Mouse (Mus musculus): ENCODE measurements around the gene Lbx2.
A peak's percentile ranks its signal among the peaks of the same experiment; 100 is the strongest.

Lbx2 gene

DNA sequence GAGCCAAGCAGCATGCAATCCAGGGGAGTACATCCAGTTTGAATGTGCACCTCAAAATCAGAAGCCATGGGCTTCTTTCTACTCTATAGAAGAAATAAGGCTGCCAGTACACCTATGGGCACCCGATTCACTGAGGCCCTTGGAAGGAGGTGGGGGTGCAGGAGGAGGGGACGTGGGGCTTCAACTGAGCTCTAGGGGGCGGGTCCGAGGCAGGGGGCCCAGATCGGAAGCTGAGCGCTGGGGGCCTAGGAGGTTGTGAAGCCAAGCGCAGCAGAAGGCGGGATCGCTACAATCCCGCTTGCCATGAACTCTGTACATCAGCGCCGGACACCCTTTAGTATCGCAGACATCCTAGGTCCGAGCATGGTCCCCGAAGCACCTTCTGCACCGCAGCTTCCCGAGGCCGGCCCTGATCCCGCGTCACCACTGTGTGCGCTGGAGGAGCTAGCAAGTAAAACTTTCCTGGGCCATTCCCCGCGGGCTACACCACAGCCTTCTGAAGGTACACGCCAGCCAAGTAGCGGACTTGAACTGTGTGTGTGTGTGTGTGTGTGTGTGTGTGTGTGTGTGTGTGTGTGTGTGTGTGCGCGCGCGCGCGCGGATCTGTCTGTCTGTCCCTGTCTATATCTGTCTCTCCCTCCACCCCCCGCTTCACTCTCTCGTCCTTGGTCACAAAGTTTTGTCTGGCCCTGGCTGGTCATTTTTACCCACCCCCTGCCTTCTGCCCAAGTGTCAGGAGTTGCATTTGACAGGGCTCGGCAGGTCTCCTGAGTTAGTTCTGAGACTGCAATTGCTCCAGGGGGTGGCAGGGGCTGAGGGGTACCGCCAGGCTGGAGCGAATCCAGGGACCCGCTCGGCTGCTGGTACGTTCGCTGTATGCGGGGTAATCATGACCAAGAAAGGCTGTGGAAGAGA lies at the start of gene Lbx2:
TSS of gene Lbx2 (plus strand) at position 247 of the 915 bp plus-strand sequence.
- H3K4me1 ChIP-seq (replicated peaks; ENCODE audit: low read depth, low read length) = peaks cover 30% of the 10 kb centered on the region
- H3K9me3 ChIP-seq (ENCODE audit: low read length) = no peaks in the 10 kb centered on the region

DNA sequence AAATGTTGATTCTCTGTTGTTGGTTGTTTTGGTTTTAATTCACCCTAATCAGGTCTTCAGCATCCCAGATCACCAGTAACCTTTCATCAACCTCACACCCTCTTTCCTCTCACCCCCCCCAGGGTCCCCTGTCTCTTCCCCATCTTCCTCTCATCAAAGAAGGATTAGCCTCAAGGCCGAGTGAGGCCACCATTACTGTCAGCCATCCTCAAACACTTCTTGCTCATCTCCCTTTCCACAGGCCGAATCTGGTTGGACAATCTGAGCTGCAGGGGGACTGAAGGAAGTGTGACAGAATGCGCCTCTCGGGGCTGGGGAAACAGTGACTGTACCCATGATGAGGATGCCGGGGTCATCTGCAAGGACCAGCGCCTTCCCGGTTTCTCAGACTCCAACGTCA lies 49.0 kb upstream of the Lbx2 start:
- no peaks in the 10 kb centered on the region for H3K9me3 ChIP-seq (ENCODE audit: low read length)
- no peak overlapping the region for H3K4me3 ChIP-seq (replicated peaks; ENCODE audit: low read length)
- H3K4me1 ChIP-seq (replicated peaks; ENCODE audit: low read depth, low read length) = peaks cover 30% of the 10 kb centered on the region
- TF ChIP-seq POU5F1 (IDR thresholded peaks at IDR 0.05; ENCODE audit: borderline replicate concordance, low read length) = no peak
- no peak for TF ChIP-seq NANOG (IDR thresholded peaks at IDR 0.05; ENCODE audit: borderline replicate concordance, low read length)
- TF ChIP-seq CTCF (conservative IDR thresholded peaks at IDR 0.05; ENCODE audit: low read length) = no peak
- peaks cover 64% of the 10 kb centered on the region for H3K27me3 ChIP-seq (ENCODE audit: insufficient read depth, low read length)
- no peaks in the 10 kb centered on the region for H3K36me3 ChIP-seq (ENCODE audit: insufficient read depth, low read length)

More for the DNA sequence above, at the start of gene Lbx2:
- TF ChIP-seq NANOG (IDR thresholded peaks at IDR 0.05; ENCODE audit: borderline replicate concordance, low read length) (no peak), CTCF (conservative IDR thresholded peaks at IDR 0.05; ENCODE audit: low read length) (no peak), POU5F1 (IDR thresholded peaks at IDR 0.05; ENCODE audit: borderline replicate concordance, low read length) (no peak)
- Histone ChIP-seq H3K36me3 (ENCODE audit: insufficient read depth, low read length) (peaks cover 13% of the 10 kb centered on the region), H3K4me3 (replicated peaks; ENCODE audit: low read length) (peak within 1 kb of the TSS; percentile 62), H3K27me3 (ENCODE audit: insufficient read depth, low read length) (peaks cover 82% of the 10 kb centered on the region)

DNA sequence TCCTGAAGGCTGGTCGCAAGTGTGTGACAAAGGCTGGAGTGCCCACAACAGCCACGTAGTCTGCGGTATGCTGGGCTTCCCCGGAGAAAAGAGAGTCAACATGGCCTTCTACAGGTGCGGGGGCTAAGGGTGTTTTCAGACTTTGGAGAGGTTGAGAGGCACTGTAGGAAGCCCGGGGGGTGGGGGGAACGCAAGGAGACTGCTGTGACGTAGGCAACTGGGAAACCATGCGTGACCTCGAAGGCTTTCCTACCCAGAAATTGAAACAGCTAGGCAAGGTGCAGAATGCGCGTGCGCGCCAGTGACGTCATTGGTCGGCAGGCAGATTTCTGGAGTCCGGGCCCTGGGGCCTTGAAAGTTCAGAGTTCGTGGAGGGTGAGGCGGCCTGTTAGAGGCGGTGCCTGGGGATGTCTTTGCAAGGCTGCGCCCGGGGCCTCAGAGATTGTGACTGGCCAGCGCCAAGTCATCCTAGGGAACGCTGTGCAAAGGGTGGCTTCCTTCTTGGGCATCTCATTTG lies 47.6 kb upstream of the Lbx2 start:
- H3K4me1 ChIP-seq (replicated peaks; ENCODE audit: low read depth, low read length) = peaks cover 30% of the 10 kb centered on the region
- H3K9me3 ChIP-seq (ENCODE audit: low read length) = no peaks in the 10 kb centered on the region
- peak overlapping the region; percentile 41; the same call in 1 of the 2 replicates for H3K4me3 ChIP-seq (replicated peaks; ENCODE audit: low read length)
- H3K27me3 ChIP-seq (ENCODE audit: insufficient read depth, low read length) = peaks cover 52% of the 10 kb centered on the region
- no peaks in the 10 kb centered on the region for H3K36me3 ChIP-seq (ENCODE audit: insufficient read depth, low read length)
- no peak for TF ChIP-seq POU5F1 (IDR thresholded peaks at IDR 0.05; ENCODE audit: borderline replicate concordance, low read length)
- no peak for TF ChIP-seq CTCF (conservative IDR thresholded peaks at IDR 0.05; ENCODE audit: low read length)
- no peak for TF ChIP-seq NANOG (IDR thresholded peaks at IDR 0.05; ENCODE audit: borderline replicate concordance, low read length)

- Histone ChIP-seq H3K27me3 (ENCODE audit: insufficient read depth, low read length) (peaks cover 42% of the 10 kb centered on the region), H3K4me1 (replicated peaks; ENCODE audit: low read depth, low read length) (peaks cover 32% of the 10 kb centered on the region), H3K4me3 (replicated peaks; ENCODE audit: low read length) (no peak overlapping the region), H3K9me3 (ENCODE audit: low read length) (no peaks in the 10 kb centered on the region), H3K36me3 (ENCODE audit: insufficient read depth, low read length) (no peaks in the 10 kb centered on the region)
- no peak for TF ChIP-seq CTCF (conservative IDR thresholded peaks at IDR 0.05; ENCODE audit: low read length)
- TF ChIP-seq NANOG (IDR thresholded peaks at IDR 0.05; ENCODE audit: borderline replicate concordance, low read length) = no peak
- no peak for TF ChIP-seq POU5F1 (IDR thresholded peaks at IDR 0.05; ENCODE audit: borderline replicate concordance, low read length)
Observed at GRCm38 (mm10) chr6:83040601-83041000, 45.6 kb upstream of the Lbx2 start.

DNA sequence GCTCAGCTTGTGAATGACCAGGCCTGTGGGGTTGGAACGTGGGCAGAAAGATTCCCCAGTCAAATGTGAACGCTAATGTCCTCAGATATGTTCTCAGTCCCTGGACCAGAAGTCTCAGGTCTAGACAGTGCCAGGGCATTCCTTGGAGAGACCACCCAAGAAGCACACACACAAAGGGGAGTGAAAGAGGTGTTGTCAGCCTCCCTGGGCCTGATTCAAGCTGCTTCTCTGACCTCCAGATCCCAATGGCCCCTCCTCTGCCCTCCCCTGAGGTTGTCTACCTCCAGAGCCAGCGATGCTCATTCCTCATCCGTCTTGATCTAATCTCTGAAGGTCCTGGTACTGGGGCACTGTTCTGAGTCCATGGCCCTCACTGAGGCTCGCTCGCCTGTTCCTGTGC lies 42.6 kb upstream of the Lbx2 start:
- Histone ChIP-seq H3K4me1 (replicated peaks; ENCODE audit: low read depth, low read length) (peaks cover 25% of the 10 kb centered on the region), H3K9me3 (ENCODE audit: low read length) (peaks cover 4% of the 10 kb centered on the region; the same call in 1 of the 2 replicates), H3K27me3 (ENCODE audit: insufficient read depth, low read length) (peaks cover 37% of the 10 kb centered on the region), H3K36me3 (ENCODE audit: insufficient read depth, low read length) (no peaks in the 10 kb centered on the region), H3K4me3 (replicated peaks; ENCODE audit: low read length) (peak overlapping the region; percentile 23; the same call in 1 of the 2 replicates)
- TF ChIP-seq POU5F1 (IDR thresholded peaks at IDR 0.05; ENCODE audit: borderline replicate concordance, low read length) (no peak), NANOG (IDR thresholded peaks at IDR 0.05; ENCODE audit: borderline replicate concordance, low read length) (no peak), CTCF (conservative IDR thresholded peaks at IDR 0.05; ENCODE audit: low read length) (no peak)

GRCm38 (mm10) chr6:83043993-83044392 lies 42.2 kb upstream of the Lbx2 start:
- Histone ChIP-seq H3K4me3 (replicated peaks; ENCODE audit: low read length) (peak overlapping the region; percentile 23; the same call in 1 of the 2 replicates), H3K36me3 (ENCODE audit: insufficient read depth, low read length) (no peaks in the 10 kb centered on the region), H3K9me3 (ENCODE audit: low read length) (peaks cover 4% of the 10 kb centered on the region; the same call in 1 of the 2 replicates), H3K27me3 (ENCODE audit: insufficient read depth, low read length) (peaks cover 41% of the 10 kb centered on the region), H3K4me1 (replicated peaks; ENCODE audit: low read depth, low read length) (peaks cover 24% of the 10 kb centered on the region)
- TF ChIP-seq NANOG (IDR thresholded peaks at IDR 0.05; ENCODE audit: borderline replicate concordance, low read length) (no peak), CTCF (conservative IDR thresholded peaks at IDR 0.05; ENCODE audit: low read length) (no peak), POU5F1 (IDR thresholded peaks at IDR 0.05; ENCODE audit: borderline replicate concordance, low read length) (no peak)

GRCm38 (mm10) chr6:83044742-83045141 lies 41.4 kb upstream of the Lbx2 start:
- H3K9me3 ChIP-seq (ENCODE audit: low read length) = peaks cover 4% of the 10 kb centered on the region; the same call in 1 of the 2 replicates
- peaks cover 31% of the 10 kb centered on the region for H3K4me1 ChIP-seq (replicated peaks; ENCODE audit: low read depth, low read length)
- no peak for TF ChIP-seq CTCF (conservative IDR thresholded peaks at IDR 0.05; ENCODE audit: low read length)
- no peak for TF ChIP-seq NANOG (IDR thresholded peaks at IDR 0.05; ENCODE audit: borderline replicate concordance, low read length)
- no peak for TF ChIP-seq POU5F1 (IDR thresholded peaks at IDR 0.05; ENCODE audit: borderline replicate concordance, low read length)
- peaks cover 45% of the 10 kb centered on the region for H3K27me3 ChIP-seq (ENCODE audit: insufficient read depth, low read length)
- H3K4me3 ChIP-seq (replicated peaks; ENCODE audit: low read length) = no peak overlapping the region
- no peaks in the 10 kb centered on the region for H3K36me3 ChIP-seq (ENCODE audit: insufficient read depth, low read length)

DNA sequence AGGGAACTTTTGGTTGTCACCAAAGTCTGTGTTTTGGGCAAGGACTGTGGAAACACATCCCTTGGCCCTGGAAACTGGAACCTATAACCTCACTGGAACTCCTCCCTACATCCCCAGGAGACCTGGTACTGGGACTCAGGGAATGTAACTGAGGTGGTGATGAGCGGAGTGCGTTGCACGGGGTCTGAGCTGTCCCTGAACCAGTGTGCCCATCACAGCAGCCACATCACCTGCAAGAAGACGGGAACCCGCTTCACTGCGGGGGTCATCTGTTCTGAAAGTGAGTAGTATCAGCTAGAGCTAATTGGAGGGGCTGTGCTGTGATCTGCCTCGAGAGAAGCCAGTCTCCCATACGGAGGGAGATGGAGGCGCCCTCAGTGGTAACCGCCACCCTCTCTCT lies 36.8 kb upstream of the Lbx2 start:
- peaks cover 36% of the 10 kb centered on the region for H3K4me1 ChIP-seq (replicated peaks; ENCODE audit: low read depth, low read length)
- peaks cover 23% of the 10 kb centered on the region for H3K36me3 ChIP-seq (ENCODE audit: insufficient read depth, low read length)
- H3K4me3 ChIP-seq (replicated peaks; ENCODE audit: low read length) = peak overlapping the region; percentile 43
- H3K9me3 ChIP-seq (ENCODE audit: low read length) = peaks cover 4% of the 10 kb centered on the region; the same call in 1 of the 2 replicates
- H3K27me3 ChIP-seq (ENCODE audit: insufficient read depth, low read length) = peaks cover 34% of the 10 kb centered on the region
- TF ChIP-seq NANOG (IDR thresholded peaks at IDR 0.05; ENCODE audit: borderline replicate concordance, low read length) = no peak
- no peak for TF ChIP-seq POU5F1 (IDR thresholded peaks at IDR 0.05; ENCODE audit: borderline replicate concordance, low read length)
- no peak for TF ChIP-seq CTCF (conservative IDR thresholded peaks at IDR 0.05; ENCODE audit: low read length)
